Comparison of ENCODE assay signal across 24 mouse cellular contexts in the genomic region with DNA sequence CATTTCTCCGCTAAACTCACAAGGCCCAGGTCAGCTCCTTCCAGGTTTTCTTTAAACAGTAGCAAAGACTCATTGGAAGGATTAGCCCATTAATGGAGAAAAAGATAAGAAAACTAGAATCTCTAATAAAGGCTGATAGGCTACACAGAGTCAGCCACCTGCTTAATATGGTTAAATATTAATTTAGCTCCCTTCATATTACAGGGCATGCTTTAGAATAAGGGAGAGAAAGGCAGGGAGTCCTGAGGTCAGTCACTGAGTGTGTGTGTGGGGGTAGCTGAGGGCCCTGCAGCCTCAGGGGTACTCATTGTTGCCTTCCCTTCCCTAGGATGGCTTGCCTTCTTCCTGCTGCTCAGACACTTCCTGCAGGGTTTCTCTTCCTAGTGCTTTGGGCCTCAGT. TPM values are rescaled to one million over a fixed set of nuclear protein-coding genes. Genes with fewer than 3 reads are reported as not detected.
"Had no signal": no experiment of that assay in that cellular context is flagged by ENCODE, and none has a peak within 500 bp of the region (broad histone marks: within the 10 kb centered on the region; RNA-seq: fewer than 3 reads in every experiment).

No protein-coding gene starts in this region.

- H3K4me2 ChIP-seq: neural tube, embryonic 13.5 days; neural tube, embryonic 15.5 days; stomach, embryonic 15.5 days had no signal

- H3K27ac ChIP-seq: neural tube, embryonic 13.5 days; neural tube, embryonic 15.5 days; stomach, embryonic 15.5 days had no signal

- DNase-seq: retina, postnatal 1 day; right cerebral cortex, adult 18-20 months; right cerebral cortex, postnatal 14 days; right cerebral cortex, postnatal 25 days; right cerebral cortex, postnatal 4 days; spleen, adult 18-20 months; thymus, adult 18-20 months; thymus, adult 2 months; thymus, postnatal 14 days; thymus, postnatal 25 days; thymus, postnatal 36 days; thymus, postnatal 4 days had no signal

- H3K9me3 ChIP-seq: neural tube, embryonic 13.5 days; neural tube, embryonic 15.5 days; stomach, embryonic 15.5 days had no signal

- H3K4me3 ChIP-seq: neural tube, embryonic 13.5 days; neural tube, embryonic 15.5 days; stomach, embryonic 15.5 days had no signal

- H3K36me3 ChIP-seq: neural tube, embryonic 13.5 days; neural tube, embryonic 15.5 days; stomach, embryonic 15.5 days had no signal

- H3K9ac ChIP-seq: neural tube, embryonic 13.5 days; neural tube, embryonic 15.5 days; stomach, embryonic 15.5 days had no signal

- H3K27me3 ChIP-seq: neural tube, embryonic 13.5 days; neural tube, embryonic 15.5 days; stomach, embryonic 15.5 days had no signal

- H3K4me1 ChIP-seq: stomach, embryonic 15.5 days had no signal

RNA-seq across cellular contexts. Expression of a gene that starts 27.7 kb away (rescaled TPM):
- polyA plus RNA-seq: neural tube, embryonic 13.5 days; neural tube, embryonic 14.5 days; neural tube, embryonic 15.5 days; spleen, adult 2 months; stomach, embryonic 14.5 days; stomach, embryonic 15.5 days; thymus, postnatal 0 days had no signal

RNA-seq across cellular contexts. Expression of a gene that starts 35.1 kb away (rescaled TPM):
- polyA plus RNA-seq: neural tube, embryonic 13.5 days; neural tube, embryonic 14.5 days; neural tube, embryonic 15.5 days; thymus, postnatal 0 days had no signal

RNA-seq across cellular contexts. Expression of a gene that starts 50.5 kb away (rescaled TPM):
- total RNA-seq: neutrophil, adult 5-6 weeks had no signal
- polyA plus RNA-seq: neural tube, embryonic 13.5 days; neural tube, embryonic 14.5 days; neural tube, embryonic 15.5 days; small intestine, adult 2 months; spleen, adult 2 months; stomach, embryonic 14.5 days; stomach, embryonic 15.5 days; stomach, embryonic 16.5 days; testis, adult 2 months; thymus, adult 2 months; thymus, postnatal 0 days; urinary bladder, adult 2 months had no signal
